Mouse (Mus musculus): ENCODE data around the gene Cmtm8.

Cmtm8 gene

DNA sequence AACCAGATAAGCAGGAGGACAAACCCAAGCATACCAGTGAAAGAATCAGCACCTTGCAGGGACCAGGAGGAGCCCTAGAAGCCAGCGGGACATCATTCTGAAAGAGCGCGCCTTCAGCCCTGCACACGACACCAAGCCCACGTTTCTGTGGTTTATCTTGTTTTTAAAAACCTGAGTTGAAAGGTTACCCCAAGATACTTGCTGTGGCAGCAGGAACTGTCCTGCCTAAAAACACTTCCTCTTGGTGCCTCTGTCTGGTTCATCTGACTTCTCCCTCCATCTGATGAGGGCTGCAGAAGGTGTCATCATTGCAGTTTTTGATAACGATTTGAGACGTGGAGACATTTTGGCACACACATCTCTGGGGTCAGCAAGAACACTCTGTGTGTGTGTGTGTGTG is 56.2 kb downstream of the Cmtm8 start:
- peak; percentile 37 to 65 for DNase-seq (ENCODE audit: low read depth in 2 of 2, low spot score in 2 of 2)

DNA sequence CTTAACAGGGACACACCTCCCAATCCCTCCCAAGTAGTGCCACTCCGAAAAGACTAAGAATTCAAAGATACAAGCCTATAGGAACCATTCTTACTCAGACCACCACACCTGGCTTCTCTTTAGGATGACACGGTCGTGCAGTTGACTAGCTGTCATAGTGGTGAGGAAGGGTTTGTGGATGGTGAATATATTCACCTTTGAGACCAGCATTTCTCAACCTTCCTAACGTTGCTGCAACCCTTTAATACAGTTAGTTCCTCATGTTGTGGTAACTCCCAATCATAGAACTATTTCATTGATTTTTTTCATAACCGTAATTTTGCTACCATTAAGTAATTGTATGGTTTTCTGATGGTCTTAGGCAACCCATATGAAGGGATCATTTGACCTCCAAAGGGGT is 56.8 kb downstream of the Cmtm8 start:
- no peak for DNase-seq (ENCODE audit: low read depth in 2 of 2, low spot score in 2 of 2)

DNA sequence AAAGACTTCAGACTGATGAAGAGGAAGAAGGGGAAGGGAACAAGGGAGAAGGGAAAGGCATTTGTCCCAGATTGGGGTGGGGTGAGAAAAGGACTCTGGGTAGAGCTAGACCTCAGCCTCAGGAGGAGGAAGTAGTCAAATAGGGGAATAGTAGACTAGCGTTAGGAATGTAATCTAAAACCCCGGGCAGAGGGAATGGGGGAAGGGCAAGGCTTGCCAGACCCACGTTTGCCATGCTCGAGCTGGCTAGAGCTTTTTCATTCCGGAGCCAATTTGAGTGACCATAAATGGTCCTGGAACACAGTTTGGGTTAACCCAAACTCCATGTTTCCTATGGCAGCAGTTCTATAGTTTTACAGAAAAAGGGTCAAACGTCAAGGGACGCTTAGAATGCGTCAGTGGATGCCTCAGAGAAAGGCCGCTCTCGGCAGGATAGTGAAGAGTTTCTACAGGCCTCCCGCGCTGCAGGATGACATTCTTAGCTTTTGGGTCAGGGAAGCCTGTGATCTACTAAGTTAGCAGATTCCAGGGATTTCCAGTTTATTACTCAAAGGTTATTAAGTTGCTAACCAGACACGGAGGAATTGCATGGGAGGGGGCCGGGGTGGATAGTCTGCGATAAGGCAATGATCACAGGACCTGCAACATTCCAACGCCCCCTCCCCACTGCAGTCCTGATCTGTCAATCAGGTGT is 58.4 kb downstream of the Cmtm8 start:
- no peak for DNase-seq (ENCODE audit: low read depth in 2 of 2, low spot score in 2 of 2)

DNA sequence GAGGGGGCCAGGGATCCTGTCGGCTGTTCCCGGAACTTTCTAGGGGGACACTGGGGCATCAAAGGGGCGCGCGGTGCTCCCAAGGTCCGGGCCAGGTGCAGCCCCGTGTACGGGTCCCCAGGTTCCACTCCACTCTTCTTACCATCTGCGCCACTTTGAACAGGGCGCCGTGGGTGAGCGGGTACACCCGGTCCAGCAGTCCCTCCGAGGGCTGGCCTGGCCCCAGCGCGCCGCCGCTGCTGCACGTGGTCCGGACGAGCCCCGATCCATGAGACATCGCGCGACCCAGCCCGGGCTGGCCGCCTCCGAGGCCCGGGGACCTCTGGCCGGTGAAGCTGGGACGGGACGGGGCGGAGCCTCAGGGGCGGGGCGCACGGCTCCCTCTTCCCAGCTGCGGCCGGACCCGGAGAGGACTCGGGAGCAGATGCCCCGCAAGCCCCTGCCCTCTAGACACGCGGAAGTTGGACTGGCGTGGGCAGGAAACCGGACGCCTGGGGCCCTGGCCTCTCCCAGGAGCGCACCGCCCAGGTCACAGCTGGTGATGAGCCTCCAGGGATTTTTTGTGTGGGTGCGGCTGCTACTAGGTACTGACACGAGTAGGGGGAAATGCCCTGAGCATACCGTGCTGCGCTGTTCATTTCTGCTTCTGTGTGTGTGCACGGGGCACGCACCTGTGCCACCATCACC is 62.3 kb downstream of the Cmtm8 start, which contains the start of gene Cmtm7:
TSS of gene Cmtm7 (minus strand) at position 331 of the 687 bp plus-strand sequence.
- peak; percentile 33 to 48 for DNase-seq (ENCODE audit: low read depth in 2 of 2, low spot score in 2 of 2)

DNA sequence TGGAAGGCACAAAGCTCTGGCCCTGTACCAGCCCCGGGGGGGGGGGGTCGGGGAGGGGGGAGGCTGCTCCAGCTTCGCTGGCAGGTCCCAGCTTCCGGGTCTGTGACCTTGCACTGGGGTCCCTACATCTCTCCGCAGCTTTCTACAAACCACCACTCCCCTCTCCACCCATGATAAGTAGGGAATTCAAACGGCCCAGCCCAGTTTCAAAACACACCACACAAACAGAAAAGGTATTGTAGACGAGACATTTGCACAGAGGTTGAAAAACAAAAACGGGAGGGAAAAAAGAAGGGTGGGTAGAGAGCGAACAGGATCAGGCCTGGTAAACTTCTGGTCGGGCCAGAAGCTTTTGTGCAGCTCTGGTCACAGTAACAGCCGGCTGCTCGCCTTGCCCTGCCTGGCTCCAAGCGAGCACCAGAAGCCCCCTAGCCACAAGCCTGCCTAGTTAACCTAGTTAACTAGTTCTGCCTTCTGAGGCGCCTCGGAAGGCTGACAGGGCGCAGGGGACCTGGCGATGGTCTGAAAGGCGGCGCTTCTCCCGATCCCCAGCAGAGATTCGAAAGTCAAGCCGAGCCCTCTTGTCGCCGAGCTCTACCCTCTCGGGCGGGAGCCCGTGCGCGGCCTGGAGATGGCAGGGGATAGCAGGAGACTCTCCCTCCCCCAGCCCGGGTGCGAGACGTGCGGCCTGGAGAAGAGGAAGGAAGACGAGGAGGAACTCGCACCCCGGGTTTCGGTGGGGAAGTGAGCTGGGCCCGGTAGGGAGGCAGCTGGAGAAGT is 63.0 kb downstream of the Cmtm8 start:
- DNase-seq (ENCODE audit: low read depth in 2 of 2, low spot score in 2 of 2) = peak in 1 of 2 experiments; percentile 35

DNA sequence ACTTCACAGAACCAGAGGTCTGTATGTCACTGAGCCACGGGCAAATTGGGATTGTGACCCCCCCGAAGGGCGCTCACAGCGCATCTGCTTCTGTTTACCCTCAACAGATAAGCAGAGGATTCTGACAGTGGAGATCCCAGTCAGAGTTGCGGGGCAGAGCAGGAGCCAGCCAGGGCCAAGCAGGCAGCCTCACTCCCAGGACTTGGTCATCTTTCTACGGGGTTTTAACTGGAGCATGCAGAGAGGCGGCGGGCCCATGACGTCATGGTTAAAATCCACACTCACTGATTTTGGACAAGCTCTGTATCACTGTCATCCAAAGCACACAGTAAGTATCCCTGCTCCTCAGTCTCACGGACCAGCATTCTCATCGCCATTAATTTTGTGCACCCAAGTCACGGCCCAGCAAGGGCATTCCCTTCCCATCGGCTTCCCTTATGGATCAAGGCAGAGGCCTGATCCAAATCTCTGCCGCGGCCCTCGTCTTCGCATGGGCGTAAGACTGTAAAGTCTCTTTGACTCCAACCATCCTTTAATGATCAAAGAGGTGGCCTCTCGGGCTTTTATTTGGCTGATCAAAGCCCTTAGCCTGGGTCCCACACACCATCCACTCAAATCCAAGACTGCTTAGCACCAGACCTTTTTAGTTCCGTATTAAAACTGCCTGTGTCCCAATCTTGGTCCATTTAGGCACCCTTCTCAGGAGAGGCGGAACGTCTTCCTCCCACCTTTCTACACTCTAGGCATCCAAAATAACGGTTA is 63.8 kb downstream of the Cmtm8 start:
- DNase-seq (ENCODE audit: low read depth in 2 of 2, low spot score in 2 of 2) = no peak

DNA sequence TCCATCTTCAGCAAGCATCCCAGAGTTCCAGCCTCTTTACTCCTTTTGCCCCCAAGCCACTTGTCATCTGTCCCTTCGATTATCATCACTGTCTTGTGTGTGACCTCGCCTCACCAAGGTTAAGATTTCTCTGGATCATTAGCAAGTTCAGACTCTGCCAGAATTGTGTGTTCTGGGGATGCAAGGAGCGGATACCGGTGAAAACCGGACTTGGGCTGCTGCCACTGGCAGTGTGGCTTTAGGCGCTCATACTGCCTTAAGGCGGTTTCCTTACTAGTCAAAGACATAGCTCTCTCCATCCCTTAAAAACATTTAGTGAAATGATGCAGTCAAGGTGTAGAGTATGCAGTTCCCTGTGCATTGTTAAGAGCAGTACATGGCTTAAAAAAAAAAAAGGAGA is 65.1 kb downstream of the Cmtm8 start:
- no peak for DNase-seq (ENCODE audit: low read depth in 2 of 2, low spot score in 2 of 2)

DNA sequence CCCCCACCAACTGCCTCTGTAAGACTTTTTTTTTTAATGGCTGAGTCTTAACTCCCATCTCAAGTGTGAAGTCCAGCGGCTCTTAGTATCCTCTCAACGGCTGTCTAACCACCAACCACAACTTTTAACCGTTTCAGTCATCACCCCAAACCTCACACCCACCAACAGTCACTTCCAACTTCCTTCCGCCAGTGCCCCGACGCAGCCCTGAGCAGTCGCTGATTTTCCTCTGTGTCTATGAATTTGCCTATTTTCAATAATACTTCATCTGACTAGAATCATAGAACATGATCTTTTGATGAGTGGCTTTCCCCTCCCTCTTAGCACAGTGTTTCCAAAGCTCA is 65.9 kb downstream of the Cmtm8 start:
- DNase-seq (ENCODE audit: low read depth in 2 of 2, low spot score in 2 of 2) = no peak

DNA sequence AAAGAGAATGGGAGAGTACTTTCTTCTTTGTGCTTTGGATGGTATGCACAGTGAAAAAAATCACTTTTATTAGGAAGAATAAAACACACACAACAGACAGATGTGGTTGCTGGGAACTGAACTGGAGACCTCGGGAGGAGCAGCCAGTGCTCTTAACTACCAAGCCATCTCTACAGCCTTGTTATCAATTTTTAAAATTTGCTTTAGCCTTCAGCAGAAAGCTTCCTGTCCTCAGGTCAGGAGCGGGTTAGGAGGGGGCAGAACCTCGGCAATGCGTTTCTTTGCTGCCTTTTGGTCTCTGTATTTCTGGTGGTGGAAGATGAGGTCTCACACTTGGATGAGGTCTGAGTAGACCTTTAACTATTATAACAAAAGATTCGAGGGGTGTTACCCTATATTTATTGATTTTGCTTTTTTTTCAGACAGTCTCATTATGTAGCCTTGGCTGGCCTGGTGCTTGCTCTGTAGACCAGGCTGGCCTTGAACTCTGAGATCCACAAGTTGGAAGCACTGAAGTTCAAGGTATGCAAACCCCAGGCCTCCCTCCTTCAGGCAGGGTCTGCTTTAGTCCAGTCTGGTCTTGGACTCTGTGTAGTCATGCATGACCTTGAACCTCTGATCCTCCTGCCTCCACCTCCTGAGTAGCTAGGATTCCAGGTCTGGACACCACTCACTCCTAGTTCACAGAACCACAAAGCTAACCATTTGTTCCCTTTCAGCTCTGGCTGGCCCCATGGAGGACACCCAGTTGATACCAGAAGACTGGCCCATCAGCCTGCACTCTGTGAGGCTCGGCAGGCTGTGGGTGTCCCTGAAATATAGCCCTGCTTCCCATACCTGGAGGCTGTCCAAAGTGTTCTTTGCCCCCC is 66.5 kb downstream of the Cmtm8 start:
- DNase-seq (ENCODE audit: low read depth in 2 of 2, low spot score in 2 of 2) = no peak

DNA sequence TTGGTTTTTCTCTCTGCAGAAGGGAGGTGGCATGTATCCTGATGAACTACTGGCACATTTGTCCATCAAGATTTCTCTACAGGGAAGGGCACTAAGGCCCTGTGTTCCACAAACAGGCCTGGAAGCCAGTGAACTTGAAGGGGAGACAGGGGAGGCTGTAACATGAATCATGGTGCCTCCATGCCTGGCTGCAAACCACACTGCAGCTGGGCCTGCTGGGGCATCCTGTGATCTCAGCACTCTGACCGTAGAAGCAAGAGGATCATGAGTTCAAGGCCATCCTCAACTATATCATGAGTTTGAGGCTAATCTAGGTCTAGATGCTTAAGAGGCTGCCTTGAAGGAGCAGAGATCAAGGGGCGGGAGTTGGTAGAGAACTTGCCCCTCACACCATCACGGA is 67.6 kb downstream of the Cmtm8 start:
- DNase-seq (ENCODE audit: low read depth in 2 of 2, low spot score in 2 of 2) = no peak

DNA sequence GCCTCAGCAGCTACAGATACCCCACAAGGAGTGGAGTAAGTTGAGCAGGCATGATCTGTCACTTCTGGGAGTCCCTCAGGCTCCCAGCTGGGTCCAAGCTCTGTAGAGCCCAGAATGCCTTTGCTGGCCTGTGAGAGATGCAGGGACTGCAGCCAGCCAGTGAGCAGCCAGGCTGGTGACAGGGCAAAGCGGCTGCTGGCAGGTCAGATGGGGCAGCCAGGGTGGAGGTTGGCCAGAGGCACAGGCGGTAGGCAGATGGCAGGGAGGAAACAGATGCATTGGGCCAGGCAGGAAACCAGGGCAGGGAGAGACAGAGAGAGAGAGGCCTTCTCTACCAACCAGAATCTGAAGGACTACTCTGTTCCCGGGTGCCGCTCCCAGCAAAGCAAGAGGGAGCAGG is 68.7 kb downstream of the Cmtm8 start:
- DNase-seq (ENCODE audit: low read depth in 2 of 2, low spot score in 2 of 2) = no peak

DNA sequence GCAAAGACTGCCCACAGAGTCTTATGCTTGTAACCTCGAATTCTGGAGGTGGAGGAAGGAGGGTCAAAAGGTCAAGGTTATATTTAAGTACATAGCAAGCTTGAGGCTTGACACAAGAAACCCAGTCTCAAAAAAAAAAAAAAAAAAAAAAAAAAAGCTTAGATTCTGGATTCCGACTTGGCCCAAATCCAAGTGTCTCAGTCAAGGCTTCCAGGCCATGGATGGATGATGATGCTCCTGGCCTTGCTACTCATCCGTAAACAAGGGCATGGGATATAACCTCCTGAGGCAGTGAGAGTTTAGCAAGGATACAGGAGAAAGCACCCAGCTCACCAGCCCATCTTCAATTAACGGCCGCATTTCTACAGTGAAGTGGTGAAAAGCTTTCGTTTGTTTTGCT is 69.3 kb downstream of the Cmtm8 start:
- DNase-seq (ENCODE audit: low read depth in 2 of 2, low spot score in 2 of 2) = no peak

DNA sequence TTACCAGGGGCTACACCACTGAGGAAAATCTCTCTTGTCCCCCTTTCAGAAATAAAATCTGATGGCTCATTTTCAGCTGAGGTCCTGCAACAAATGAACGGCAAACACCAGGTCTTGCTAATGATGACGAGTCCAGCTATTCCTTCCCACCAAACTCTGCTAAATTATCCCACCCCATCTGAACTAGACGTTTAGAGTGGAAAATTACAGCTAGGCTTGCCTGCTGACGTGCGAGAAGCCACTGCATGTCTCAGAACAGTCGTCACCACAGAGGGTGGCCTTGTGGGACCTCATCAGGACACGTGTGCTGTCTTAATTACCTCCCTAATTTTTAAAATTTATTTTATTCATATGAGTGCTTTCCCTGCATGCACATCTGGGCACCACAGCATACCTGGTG is 72.4 kb downstream of the Cmtm8 start:
- no peak for DNase-seq (ENCODE audit: low read depth in 2 of 2, low spot score in 2 of 2)

DNA sequence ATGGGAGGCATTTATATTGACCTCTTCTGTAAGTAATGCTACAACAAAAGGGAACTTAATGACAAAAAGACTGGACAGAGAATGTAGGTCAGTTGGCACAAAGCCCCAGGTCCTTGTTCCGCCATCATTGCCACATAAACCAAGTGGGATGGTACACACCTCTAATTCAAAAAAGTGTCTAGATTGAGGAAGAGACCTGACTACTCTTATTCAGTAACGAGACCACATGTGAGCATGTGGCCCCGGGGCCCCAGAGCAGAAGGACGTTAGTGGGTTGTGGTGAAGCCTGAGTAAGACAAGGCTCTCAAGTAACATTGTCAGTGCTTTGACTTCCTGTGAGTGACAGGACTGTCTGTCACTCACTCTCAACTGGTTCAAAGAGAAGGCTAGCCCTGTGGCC is 73.7 kb downstream of the Cmtm8 start:
- peak; percentile 27 to 31 for DNase-seq (ENCODE audit: low read depth in 2 of 2, low spot score in 2 of 2)

DNA sequence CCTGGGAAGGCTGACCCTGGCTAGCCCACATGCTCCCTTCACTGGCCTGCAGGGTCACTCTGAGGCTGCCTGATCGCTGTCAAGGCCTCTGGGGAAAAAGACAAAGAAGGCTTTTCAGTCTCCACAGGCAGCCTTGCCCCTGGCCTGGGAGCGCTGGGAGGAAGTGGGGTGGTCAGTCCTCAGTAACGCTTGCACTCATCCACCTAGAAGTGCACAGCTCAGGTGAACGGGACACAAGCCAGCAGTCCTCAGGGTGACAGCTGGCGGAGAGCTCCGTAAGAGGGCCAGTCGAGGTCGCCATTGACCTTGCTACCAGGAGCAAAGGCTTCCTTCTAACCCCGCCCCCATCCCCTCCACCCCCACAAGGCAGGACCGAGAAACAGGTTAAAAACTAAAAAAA is 75.9 kb downstream of the Cmtm8 start:
- DNase-seq (ENCODE audit: low read depth in 2 of 2, low spot score in 2 of 2) = no peak

DNA sequence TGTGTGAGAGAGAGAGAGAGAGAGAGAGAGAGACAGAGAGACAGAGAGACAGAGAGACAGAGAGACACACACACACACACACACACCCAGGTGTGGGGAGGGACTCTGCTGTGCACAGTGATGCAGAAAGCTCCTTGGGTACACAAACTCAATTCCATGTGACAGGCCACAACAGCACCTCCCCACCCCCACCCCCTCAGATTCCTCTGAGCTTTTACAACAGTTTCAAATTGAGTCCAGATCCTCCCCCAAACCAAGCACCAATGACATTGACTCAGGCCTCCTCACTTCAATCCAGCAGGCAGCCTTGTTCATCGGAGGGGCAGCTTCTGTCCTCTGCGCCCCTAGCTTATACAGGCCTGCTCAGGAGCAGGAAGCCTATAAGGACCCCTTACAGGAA is 76.4 kb downstream of the Cmtm8 start:
- no peak for DNase-seq (ENCODE audit: low read depth in 2 of 2, low spot score in 2 of 2)

DNA sequence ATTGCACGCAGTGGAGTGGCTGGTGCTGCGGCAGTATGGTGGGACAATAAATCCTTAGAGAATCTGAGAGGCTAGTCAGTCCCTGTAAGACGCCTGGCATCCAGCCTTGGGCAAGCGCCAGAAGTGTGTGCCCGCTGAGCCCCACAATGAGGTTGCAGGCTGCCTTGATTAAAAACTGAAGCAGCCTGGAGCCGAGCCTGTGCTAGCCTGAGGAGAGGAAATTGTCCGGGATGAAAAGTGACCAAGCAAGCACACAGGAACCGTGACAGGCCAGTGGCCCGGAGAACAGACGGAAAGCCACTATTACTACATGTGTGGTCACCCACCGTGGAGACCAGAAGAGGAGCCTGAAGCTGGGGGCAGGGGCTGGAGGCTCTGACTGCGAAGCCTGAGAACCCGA is 76.9 kb downstream of the Cmtm8 start:
- no peak for DNase-seq (ENCODE audit: low read depth in 2 of 2, low spot score in 2 of 2)

DNA sequence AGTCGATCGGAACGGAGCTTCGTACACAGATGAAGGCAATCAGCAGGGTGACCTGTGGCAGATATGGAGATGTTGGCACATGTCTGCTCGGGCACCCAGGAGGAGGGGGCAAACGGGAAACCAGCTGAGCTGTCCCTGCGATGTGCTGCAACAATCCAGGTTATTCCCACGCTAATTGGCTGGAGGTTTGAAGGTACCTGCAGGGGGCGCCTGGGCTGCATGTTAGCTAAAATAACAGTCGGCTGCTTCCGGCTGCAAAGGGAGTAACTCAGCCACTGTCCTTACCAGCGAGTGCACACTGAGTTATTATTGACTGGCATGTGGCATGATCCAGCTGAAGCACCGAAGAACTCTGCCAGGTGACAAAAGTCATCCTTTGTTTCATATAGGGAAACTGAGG is 80.6 kb downstream of the Cmtm8 start:
- DNase-seq (ENCODE audit: low read depth in 2 of 2, low spot score in 2 of 2) = peak; percentile 21 to 49

DNA sequence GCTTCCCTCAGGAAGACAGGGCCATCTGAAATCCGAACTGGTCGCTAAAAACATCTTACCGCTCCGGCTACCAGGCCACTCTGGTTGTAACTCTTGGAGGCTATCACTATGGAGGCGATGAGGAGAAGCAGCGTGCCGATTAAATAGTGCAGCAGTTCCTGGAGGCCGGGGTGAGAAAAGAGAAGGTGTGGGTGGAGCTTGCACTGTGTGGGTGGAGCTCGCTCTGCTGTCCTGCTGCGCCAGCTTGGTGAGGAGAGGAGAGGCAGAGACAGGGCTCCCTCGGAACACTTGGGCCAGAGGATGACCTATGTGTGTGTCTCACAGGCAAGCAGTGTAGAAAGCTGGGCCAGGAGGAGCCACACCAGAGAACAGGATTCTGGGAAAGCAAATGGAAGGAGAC is 82.1 kb downstream of the Cmtm8 start:
- no peak for DNase-seq (ENCODE audit: low read depth in 2 of 2, low spot score in 2 of 2)

DNA sequence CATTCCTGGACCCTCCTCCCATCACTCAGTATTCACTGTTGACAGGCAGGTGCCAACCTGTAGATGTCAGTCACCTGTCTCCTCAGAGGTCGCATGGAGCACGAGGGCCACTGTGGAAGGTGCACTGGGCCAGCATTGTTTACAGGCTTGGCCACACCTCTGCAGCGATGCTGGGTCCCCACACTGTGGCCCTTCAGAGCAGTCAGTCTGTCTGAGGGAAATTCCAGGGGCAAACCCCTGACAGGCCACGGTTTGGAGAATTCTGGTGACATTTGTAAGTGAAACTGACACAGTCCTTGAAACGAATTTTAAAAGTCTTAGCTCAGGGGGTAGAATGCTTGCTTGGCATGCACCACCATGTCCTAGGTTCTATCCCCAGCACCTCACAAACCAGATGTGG is 83.6 kb downstream of the Cmtm8 start:
- no peak for DNase-seq (ENCODE audit: low read depth in 2 of 2, low spot score in 2 of 2)

DNA sequence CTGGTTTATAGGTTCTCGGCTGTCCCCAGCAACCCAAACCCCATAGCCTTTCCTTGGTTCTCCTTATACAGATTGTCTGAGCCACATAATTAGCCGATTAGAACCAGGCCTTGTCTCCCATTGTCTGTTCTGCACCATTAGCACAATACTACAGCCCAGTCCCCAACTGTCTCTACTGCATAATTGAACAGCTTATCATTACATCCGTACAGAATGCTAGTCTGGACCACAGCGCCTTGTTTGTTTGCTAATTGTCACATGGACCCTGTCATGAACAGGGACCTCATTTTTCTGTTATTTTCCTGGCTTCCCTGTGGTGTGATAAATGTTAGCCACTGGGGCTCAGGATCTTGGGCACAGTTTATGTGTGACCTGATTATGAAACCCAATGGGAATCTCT is 84.1 kb downstream of the Cmtm8 start:
- DNase-seq (ENCODE audit: low read depth in 2 of 2, low spot score in 2 of 2) = no peak
